Mouse (Mus musculus) small intestine, adult 2 months (tissue): ENCODE results near the gene Gba.

Experiments
- CTCF ChIP-seq: fragments of 200-500 bp; IDR thresholded peaks from 2 replicates; pipeline ENCODE4 v1.5.1; 2012; ENCODE audit warnings: low read depth, mild to moderate bottlenecking, control low read depth, inconsistent platforms, low read length, moderate library complexity, mixed read lengths; ENCODE audit not compliant: insufficient replicate concordance, insufficient read length; ENCODE audit errors: extremely low read depth
- POLR2A ChIP-seq: fragments of 200-500 bp; IDR thresholded peaks from 2 replicates; pipeline ENCODE4 v1.6.1; 2012; ENCODE audit warnings: low read depth, mild to moderate bottlenecking, control low read depth, inconsistent platforms, low read length, moderate library complexity

DNA sequence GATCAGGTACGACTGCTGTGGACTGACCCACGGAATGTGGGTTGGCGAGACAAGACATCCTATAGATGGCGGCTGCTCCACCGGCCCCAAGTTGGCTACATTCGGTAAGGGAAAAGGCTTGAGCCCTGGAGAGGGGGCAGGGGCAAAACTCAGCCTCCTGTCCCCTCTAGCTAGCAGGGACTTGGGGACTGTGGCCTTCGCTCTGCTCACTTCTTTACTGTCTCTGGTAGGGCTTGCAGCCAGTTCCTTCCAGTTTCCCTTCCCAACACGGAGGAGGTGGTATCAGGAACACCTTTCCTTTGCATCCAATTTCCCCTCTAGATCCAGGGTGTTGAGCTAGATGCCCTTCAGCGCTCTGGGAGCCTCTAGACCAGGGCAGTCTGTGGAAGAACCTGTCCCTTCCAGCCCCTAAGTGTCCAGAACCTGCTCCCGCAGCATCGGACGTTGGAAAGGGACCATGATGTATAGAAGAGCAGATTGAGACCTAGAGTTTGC is 22.6 kb downstream of the Gba start:
- TF ChIP-seq POLR2A = no peak
- TF ChIP-seq CTCF = no peak
